Mouse (Mus musculus) brain, embryonic 14.5 days (tissue): ENCODE results near the gene 1700093K21Rik.

Experiments
- CTCF ChIP-seq: fragments of 200-500 bp; IDR thresholded peaks from 2 replicates; pipeline ENCODE4 v1.5.1; 2012; ENCODE audit warnings: inconsistent platforms, mild to moderate bottlenecking, moderate library complexity, borderline replicate concordance; ENCODE audit not compliant: insufficient read depth, insufficient read length; ENCODE audit errors: extremely low read depth
- POLR2A ChIP-seq: fragments of 200-500 bp; IDR thresholded peaks from 2 replicates; pipeline ENCODE4 v1.6.1; 2012; ENCODE audit warnings: mild to moderate bottlenecking, inconsistent platforms, borderline replicate concordance; ENCODE audit not compliant: poor library complexity, insufficient read depth, insufficient read length, severe bottlenecking; ENCODE audit errors: extremely low read depth

DNA sequence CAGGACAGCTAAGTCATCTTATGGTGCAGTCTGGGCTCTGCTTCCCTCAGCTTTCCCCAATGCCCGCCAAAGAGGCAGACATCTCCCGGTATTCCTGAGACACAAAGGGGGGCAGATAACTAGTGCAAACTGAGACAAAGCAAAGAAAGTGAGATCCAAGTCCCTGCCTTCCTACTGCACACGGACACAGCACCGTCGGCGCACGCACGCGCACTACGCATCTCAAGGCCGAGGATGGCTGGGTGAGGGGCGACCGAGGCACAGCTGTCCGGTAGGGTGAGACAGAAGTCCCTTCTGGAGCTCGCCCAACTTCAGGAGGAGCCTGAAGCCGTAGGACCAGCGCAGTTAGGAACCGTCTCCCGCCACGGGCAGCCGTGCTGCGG lies 23.6 kb downstream of the 1700093K21Rik start:
- no peak for TF ChIP-seq POLR2A
- TF ChIP-seq CTCF, result no peak
